Mouse (Mus musculus): ENCODE results near the gene Tmem182. TPM values are rescaled to one million over a fixed set of nuclear protein-coding genes. Genes with fewer than 3 reads are reported as not detected.

Tmem182 gene
- polyA plus RNA-seq, 1 experiment from 2014 or later: 0.16 TPM

DNA sequence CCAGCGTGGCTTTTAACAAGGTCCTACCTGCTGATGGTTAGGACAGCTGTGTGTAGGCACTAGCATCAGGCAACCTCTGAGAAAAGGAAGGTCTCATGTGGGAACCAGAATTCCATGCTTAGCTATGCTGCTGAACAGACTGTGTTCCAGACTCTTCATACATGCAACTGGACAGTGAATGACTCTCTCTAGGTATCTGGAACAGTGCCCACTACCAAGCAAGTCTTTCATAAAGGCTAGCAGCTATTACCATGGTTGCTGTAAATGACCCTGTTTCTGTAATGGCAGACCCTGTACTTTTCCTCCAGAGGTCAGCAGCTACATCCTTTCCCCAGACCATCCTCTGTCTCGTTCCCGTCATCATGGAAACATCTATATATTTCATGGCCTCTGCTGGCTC lies 61.7 kb downstream of the Tmem182 start:
- H3K9ac ChIP-seq (ENCODE audit: low read depth, low read length): no peak overlapping the region
- WGBS: 77% methylated on average over 3 of the region's 3 CpGs
- H3K27me3 ChIP-seq (replicated peaks; ENCODE audit: control insufficient read depth, insufficient read depth, low read length): no peaks in the 10 kb centered on the region
- no peaks in the 10 kb centered on the region for H3K9me3 ChIP-seq (ENCODE audit: control insufficient read depth)
- H3K4me3 ChIP-seq (ENCODE audit: low read depth, low read length): no peak overlapping the region
- no peak for TF ChIP-seq CTCF (IDR thresholded peaks at IDR 0.05; ENCODE audit: low read depth)
- no peak overlapping the region for H3K4me2 ChIP-seq (replicated peaks; ENCODE audit: low read depth)
- ATAC-seq: no peak
- no peaks in the 10 kb centered on the region for H3K4me1 ChIP-seq (replicated peaks; ENCODE audit: control insufficient read depth, insufficient read depth, low read length)
- H3K27ac ChIP-seq (ENCODE audit: low read depth, low read length): no peak overlapping the region
- no peaks in the 10 kb centered on the region for H3K36me3 ChIP-seq (ENCODE audit: control insufficient read depth, insufficient read depth)

DNA sequence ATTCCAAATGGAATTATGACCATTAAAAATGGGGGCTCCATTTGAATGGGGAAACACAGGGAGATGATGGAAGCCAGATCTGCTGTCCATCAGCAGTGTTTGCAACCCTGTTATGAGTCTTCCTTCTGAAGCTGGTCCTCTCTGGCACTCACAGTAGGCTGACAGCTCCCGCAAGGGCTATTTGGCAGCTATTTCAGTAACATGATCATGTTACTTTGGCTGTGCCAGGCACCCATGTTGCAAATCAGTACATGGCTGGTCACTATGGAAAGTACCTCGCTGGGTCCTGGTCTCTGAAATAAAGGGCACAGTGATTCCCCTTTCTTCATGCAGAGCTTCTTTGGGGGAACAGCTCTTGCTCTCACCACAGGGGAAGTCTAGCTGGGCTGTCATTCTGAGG lies 62.2 kb downstream of the Tmem182 start:
- Histone ChIP-seq H3K4me2 (replicated peaks; ENCODE audit: low read depth) (no peak overlapping the region), H3K9me3 (ENCODE audit: control insufficient read depth) (no peaks in the 10 kb centered on the region), H3K27ac (ENCODE audit: low read depth, low read length) (no peak overlapping the region), H3K9ac (ENCODE audit: low read depth, low read length) (no peak overlapping the region), H3K4me3 (ENCODE audit: low read depth, low read length) (no peak overlapping the region), H3K4me1 (replicated peaks; ENCODE audit: control insufficient read depth, insufficient read depth, low read length) (no peaks in the 10 kb centered on the region), H3K36me3 (ENCODE audit: control insufficient read depth, insufficient read depth) (no peaks in the 10 kb centered on the region), H3K27me3 (replicated peaks; ENCODE audit: control insufficient read depth, insufficient read depth, low read length) (no peaks in the 10 kb centered on the region)
- no peak for TF ChIP-seq CTCF (IDR thresholded peaks at IDR 0.05; ENCODE audit: low read depth)
- WGBS: 86% methylated on average over 2 of the region's 2 CpGs
- ATAC-seq: no peak

DNA sequence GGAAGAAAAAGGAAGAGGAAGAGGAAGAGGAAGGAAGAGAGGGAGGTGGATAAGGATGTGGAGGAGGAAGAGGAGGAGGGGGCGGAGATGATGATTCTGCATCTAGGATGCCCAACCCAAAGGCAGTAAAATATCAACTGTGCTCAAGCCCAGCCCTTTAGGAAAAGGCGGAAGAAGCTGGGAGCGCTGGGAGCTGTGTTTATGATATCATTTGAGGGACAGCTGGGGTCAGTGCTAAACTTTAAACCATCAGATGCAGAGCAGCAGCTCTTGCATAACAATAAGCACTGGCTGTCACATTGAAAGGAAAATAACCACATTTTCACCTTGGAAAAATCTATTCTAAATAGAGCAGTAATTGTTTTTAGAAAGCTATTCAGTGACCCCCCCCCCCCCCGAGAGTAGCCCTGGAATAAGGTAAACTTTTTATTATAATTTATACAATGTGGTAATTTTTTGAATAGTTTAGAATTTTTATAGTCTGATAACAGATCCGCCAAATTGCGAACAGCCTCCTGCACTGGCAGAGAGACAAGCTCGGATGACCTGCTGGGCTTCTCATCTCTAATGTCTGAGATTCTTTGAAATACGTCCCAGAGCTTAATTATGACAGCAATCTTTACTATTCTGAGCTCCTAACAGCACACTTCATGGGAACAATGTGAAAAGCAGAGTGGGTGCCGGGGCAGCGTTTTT lies 68.5 kb downstream of the Tmem182 start:
- 47% methylated on average over 10 of the region's 10 CpGs for WGBS
- H3K27ac ChIP-seq (ENCODE audit: low read depth, low read length): no peak overlapping the region
- H3K36me3 ChIP-seq (ENCODE audit: control insufficient read depth, insufficient read depth): no peaks in the 10 kb centered on the region
- no peaks in the 10 kb centered on the region for H3K9me3 ChIP-seq (ENCODE audit: control insufficient read depth)
- H3K27me3 ChIP-seq (replicated peaks; ENCODE audit: control insufficient read depth, insufficient read depth, low read length): no peaks in the 10 kb centered on the region
- no peak overlapping the region for H3K4me3 ChIP-seq (ENCODE audit: low read depth, low read length)
- peak overlapping the region; percentile 37 for H3K4me2 ChIP-seq (replicated peaks; ENCODE audit: low read depth)
- no peak for ATAC-seq
- no peak overlapping the region for H3K9ac ChIP-seq (ENCODE audit: low read depth, low read length)
- H3K4me1 ChIP-seq (replicated peaks; ENCODE audit: control insufficient read depth, insufficient read depth, low read length): no peaks in the 10 kb centered on the region
- TF ChIP-seq CTCF (IDR thresholded peaks at IDR 0.05; ENCODE audit: low read depth): no peak

DNA sequence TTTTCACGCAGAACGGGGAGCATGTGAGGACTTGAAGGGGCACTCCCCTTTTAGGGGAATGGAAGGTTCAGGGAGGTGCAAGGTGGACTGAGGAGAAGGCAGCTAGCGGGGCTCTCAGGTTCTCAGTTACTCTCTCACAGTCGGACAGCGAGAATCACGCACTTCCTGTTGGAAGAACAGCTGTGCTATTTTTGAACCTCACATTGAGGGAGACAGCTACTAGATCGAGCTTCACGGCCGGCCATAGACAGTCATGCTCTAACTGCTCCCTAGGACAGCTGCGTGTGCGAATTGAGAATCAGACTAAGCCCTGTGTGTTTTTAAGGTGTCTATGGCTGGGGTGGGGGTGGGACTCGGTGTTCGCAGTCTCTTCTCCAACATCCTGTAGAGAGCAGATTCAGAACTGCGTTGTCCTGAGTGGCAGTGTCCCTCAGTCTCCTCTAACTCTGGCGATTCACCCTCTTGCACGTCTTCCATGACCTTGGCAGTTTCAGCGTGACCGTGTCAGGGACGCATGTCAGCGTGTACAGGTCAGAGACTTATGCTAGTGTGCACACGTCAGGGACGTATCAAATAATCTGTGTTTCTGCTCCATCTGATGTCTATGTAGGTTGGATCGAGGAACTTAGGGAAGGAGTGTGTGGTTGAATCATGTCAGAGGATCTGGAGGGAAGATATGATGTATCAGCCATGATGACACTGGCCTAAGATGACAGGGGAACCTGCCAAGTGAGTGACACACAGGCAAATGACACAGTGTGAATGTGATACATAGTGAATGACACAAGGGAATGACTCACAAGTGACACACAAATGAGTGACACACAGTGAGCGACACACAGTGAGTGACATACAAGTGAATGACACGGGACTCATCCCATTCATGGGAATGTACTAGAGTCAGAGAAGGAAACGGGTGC lies 69.3 kb downstream of the Tmem182 start:
- H3K4me1 ChIP-seq (replicated peaks; ENCODE audit: control insufficient read depth, insufficient read depth, low read length): no peaks in the 10 kb centered on the region
- no peak overlapping the region for H3K9ac ChIP-seq (ENCODE audit: low read depth, low read length)
- H3K27ac ChIP-seq (ENCODE audit: low read depth, low read length): no peak overlapping the region
- no peaks in the 10 kb centered on the region for H3K9me3 ChIP-seq (ENCODE audit: control insufficient read depth)
- 76% methylated on average over 26 of the region's 26 CpGs for WGBS
- H3K4me3 ChIP-seq (ENCODE audit: low read depth, low read length): no peak overlapping the region
- H3K4me2 ChIP-seq (replicated peaks; ENCODE audit: low read depth): peak overlapping the region; percentile 37
- H3K36me3 ChIP-seq (ENCODE audit: control insufficient read depth, insufficient read depth): no peaks in the 10 kb centered on the region
- no peak for ATAC-seq
- no peaks in the 10 kb centered on the region for H3K27me3 ChIP-seq (replicated peaks; ENCODE audit: control insufficient read depth, insufficient read depth, low read length)
- no peak for TF ChIP-seq CTCF (IDR thresholded peaks at IDR 0.05; ENCODE audit: low read depth)

DNA sequence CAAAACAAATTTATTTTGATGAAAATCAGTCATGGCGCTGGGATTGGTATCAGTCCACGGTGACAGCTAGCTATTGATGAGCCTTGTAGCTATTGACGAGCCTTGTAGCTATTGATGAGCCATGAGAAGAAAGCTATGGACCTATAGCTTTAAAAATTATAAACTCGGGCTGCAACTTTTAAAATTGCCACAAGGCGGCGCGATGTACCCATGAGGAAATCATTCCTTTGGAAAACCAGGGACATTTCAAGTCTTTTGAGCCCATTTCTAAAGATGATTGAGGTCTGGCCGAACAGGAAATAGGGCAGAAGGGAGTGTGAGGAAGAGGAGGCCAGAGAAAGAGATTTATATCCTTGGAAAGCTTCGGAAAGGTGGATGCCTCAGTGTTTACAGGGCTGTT lies 73.7 kb downstream of the Tmem182 start:
- Histone ChIP-seq H3K9me3 (ENCODE audit: control insufficient read depth) (no peaks in the 10 kb centered on the region), H3K4me1 (replicated peaks; ENCODE audit: control insufficient read depth, insufficient read depth, low read length) (no peaks in the 10 kb centered on the region), H3K27ac (ENCODE audit: low read depth, low read length) (no peak overlapping the region), H3K4me3 (ENCODE audit: low read depth, low read length) (no peak overlapping the region), H3K36me3 (ENCODE audit: control insufficient read depth, insufficient read depth) (no peaks in the 10 kb centered on the region), H3K27me3 (replicated peaks; ENCODE audit: control insufficient read depth, insufficient read depth, low read length) (no peaks in the 10 kb centered on the region), H3K9ac (ENCODE audit: low read depth, low read length) (no peak overlapping the region), H3K4me2 (replicated peaks; ENCODE audit: low read depth) (no peak overlapping the region)
- peak; percentile 76 for TF ChIP-seq CTCF (IDR thresholded peaks at IDR 0.05; ENCODE audit: low read depth)
- ATAC-seq: no peak
- WGBS: 19% methylated on average over 9 of the region's 9 CpGs

DNA sequence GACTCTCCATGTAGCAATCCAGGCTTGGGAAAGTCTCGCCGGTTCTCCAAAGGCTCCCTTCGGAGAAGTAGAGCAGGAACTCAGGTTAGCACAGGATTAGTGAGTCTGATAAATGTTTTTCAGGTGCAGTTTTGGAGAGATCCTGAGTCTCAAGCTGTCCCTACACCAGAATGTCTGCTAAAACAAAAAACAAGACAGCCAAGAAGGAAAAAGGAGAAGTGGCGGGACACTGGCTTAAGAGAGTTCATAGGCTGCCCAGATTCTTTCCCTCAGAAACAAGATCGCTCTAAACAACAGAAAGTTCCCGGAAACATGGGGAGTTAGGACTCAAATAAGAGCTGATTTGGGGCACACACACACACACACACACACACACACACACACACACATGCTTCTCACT lies 74.1 kb downstream of the Tmem182 start:
- H3K27me3 ChIP-seq (replicated peaks; ENCODE audit: control insufficient read depth, insufficient read depth, low read length): no peaks in the 10 kb centered on the region
- no peak overlapping the region for H3K9ac ChIP-seq (ENCODE audit: low read depth, low read length)
- H3K27ac ChIP-seq (ENCODE audit: low read depth, low read length): no peak overlapping the region
- H3K4me1 ChIP-seq (replicated peaks; ENCODE audit: control insufficient read depth, insufficient read depth, low read length): no peaks in the 10 kb centered on the region
- no peak overlapping the region for H3K4me3 ChIP-seq (ENCODE audit: low read depth, low read length)
- H3K36me3 ChIP-seq (ENCODE audit: control insufficient read depth, insufficient read depth): no peaks in the 10 kb centered on the region
- TF ChIP-seq CTCF (IDR thresholded peaks at IDR 0.05; ENCODE audit: low read depth): no peak
- no peaks in the 10 kb centered on the region for H3K9me3 ChIP-seq (ENCODE audit: control insufficient read depth)
- 76% methylated on average over 6 of the region's 6 CpGs for WGBS
- ATAC-seq: no peak
- no peak overlapping the region for H3K4me2 ChIP-seq (replicated peaks; ENCODE audit: low read depth)

Measured in intestine, postnatal 0 days (tissue).